Mouse (Mus musculus) heart, embryonic 10.5 days (tissue): ENCODE results near the gene Zfp296. TPM values are rescaled to one million over a fixed set of nuclear protein-coding genes. Genes with fewer than 3 reads are reported as not detected.

ENCODE experiments used
- DNase-seq: peaks from one replicate; pipeline ENCODE4 v3.0.0-alpha.2; 2017; ENCODE audit warnings: low spot score
- H3K27ac ChIP-seq: fragments of 300-500 bp; sonication (generic); 2 replicates; pipeline ENCODE4 v1.5.1; 2016; ENCODE audit warnings: mild to moderate bottlenecking
- H3K27me3 ChIP-seq: fragments of 300-500 bp; sonication (generic); 2 replicates; pipeline ENCODE4 v1.6.1; 2016; ENCODE audit warnings: mild to moderate bottlenecking; ENCODE audit not compliant: poor library complexity, insufficient read depth, severe bottlenecking
- H3K36me3 ChIP-seq: fragments of 300-500 bp; sonication (generic); 2 replicates; pipeline ENCODE4 v1.6.1; 2016; ENCODE audit warnings: mild to moderate bottlenecking, moderate library complexity
- H3K4me1 ChIP-seq: fragments of 300-500 bp; sonication (generic); 2 replicates; pipeline ENCODE4 v1.6.1; 2016; ENCODE audit warnings: mild to moderate bottlenecking
- H3K4me3 ChIP-seq: fragments of 300-500 bp; sonication (generic); 2 replicates; pipeline ENCODE4 v1.5.1; 2016; ENCODE audit warnings: mild to moderate bottlenecking, moderate library complexity
- H3K9me3 ChIP-seq: fragments of 300-500 bp; sonication (generic); 2 replicates; pipeline ENCODE4 v1.6.1; 2016; ENCODE audit warnings: mild to moderate bottlenecking, moderate library complexity
- WGBS: fragments of 180-500 bp; shearing (Covaris S2); methylation state at CpG from one replicate; pipeline ENCODE4 v1.1.7; 2016; 5-methylcytosine and 5-hydroxymethylcytosine counted together
- polyA plus RNA-seq: library from polyadenylated mRNA; unstranded; fragments of >200 nt; fragmentation: Nextera tagmentation; extraction: Ambion mirVana; gene quantifications from 2 replicates; pipeline ENCODE4 v1.2.1, GENCODE M21; 2016

The Zfp296 gene
- polyA plus RNA-seq, 1 experiment from 2014 or later = 0.69 TPM

DNA sequence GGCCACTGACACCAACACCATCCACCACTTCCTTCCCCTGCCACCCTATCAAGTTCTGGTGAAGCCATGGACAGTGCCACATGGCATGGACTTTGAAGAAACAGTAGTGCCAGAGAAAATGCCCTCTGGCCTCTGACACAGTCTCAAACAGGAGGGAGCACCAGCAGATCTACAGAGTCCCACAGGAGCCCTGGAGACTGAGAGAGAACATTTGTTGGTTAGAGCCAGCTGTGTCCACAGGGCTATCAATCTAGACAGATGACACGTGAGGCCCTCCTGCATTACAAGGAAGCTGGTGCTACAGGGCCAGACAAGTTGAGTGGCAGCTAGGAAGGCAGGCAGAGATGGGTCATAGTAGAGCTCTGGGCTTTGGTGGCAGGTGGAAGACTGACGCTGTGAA lies 24.6 kb upstream of the Zfp296 start:
- Histone ChIP-seq H3K27ac (no peak overlapping the region), H3K9me3 (no peaks in the 10 kb centered on the region), H3K4me1 (peaks cover 39% of the 10 kb centered on the region), H3K4me3 (no peak overlapping the region), H3K36me3 (peaks cover 49% of the 10 kb centered on the region), H3K27me3 (no peaks in the 10 kb centered on the region)
- 47% methylated on average over 2 of the region's 2 CpGs for WGBS
- no peak for DNase-seq

GRCm38 (mm10) chr7:19554168-19554567 lies 22.9 kb upstream of the Zfp296 start:
- 72% methylated on average over 1 of the region's 1 CpGs for WGBS
- Histone ChIP-seq H3K9me3 (no peaks in the 10 kb centered on the region), H3K4me1 (peaks cover 53% of the 10 kb centered on the region), H3K4me3 (no peak overlapping the region), H3K27ac (no peak overlapping the region), H3K36me3 (peaks cover 52% of the 10 kb centered on the region), H3K27me3 (no peaks in the 10 kb centered on the region)
- DNase-seq = no peak

GRCm38 (mm10) chr7:19557086-19557485 lies 20.0 kb upstream of the Zfp296 start:
- Histone ChIP-seq H3K27ac (peak overlapping the region; percentile 3; the same call in 1 of the 2 replicates), H3K4me1 (peaks cover 74% of the 10 kb centered on the region), H3K36me3 (peaks cover 49% of the 10 kb centered on the region), H3K9me3 (no peaks in the 10 kb centered on the region), H3K27me3 (no peaks in the 10 kb centered on the region), H3K4me3 (no peak overlapping the region)
- WGBS = 95% methylated on average over 2 of the region's 2 CpGs
- no peak for DNase-seq

GRCm38 (mm10) chr7:19557982-19558900 lies 18.8 kb upstream of the Zfp296 start:
- no peaks in the 10 kb centered on the region for H3K9me3 ChIP-seq
- peaks cover 37% of the 10 kb centered on the region for H3K36me3 ChIP-seq
- WGBS = 83% methylated on average over 6 of the region's 6 CpGs
- no peak overlapping the region for H3K27ac ChIP-seq
- H3K4me3 ChIP-seq = no peak overlapping the region
- no peaks in the 10 kb centered on the region for H3K27me3 ChIP-seq
- peaks cover 69% of the 10 kb centered on the region for H3K4me1 ChIP-seq
- no peak for DNase-seq

- H3K27me3 ChIP-seq = no peaks in the 10 kb centered on the region
- no peaks in the 10 kb centered on the region for H3K9me3 ChIP-seq
- peaks cover 68% of the 10 kb centered on the region for H3K4me1 ChIP-seq
- no peak overlapping the region for H3K4me3 ChIP-seq
- peaks cover 30% of the 10 kb centered on the region for H3K36me3 ChIP-seq
- no peak for DNase-seq
- no peak overlapping the region for H3K27ac ChIP-seq
- 32% methylated on average over 2 of the region's 2 CpGs for WGBS
These were observed 18.1 kb upstream of the Zfp296 start for GRCm38 (mm10) chr7:19558965-19559364.

- Histone ChIP-seq H3K4me1 (peaks cover 61% of the 10 kb centered on the region), H3K9me3 (no peaks in the 10 kb centered on the region), H3K27me3 (no peaks in the 10 kb centered on the region), H3K4me3 (peak overlapping the region; percentile 100), H3K36me3 (peaks cover 34% of the 10 kb centered on the region), H3K27ac (peak overlapping the region; percentile 92)
- no peak for DNase-seq
- 30% methylated on average over 11 of the region's 11 CpGs for WGBS
These were observed 16.4 kb upstream of the Zfp296 start for GRCm38 (mm10) chr7:19560491-19561260.

- under 1% methylated on average over 11 of the region's 11 CpGs for WGBS
- no peak for DNase-seq
These were observed 15.7 kb upstream of the Zfp296 start for GRCm38 (mm10) chr7:19561431-19561764.

GRCm38 (mm10) chr7:19561765-19562642 lies 15.1 kb upstream of the Zfp296 start:
- peaks cover 52% of the 10 kb centered on the region for H3K4me1 ChIP-seq
- under 1% methylated on average over 102 of the region's 102 CpGs for WGBS
- no peaks in the 10 kb centered on the region for H3K9me3 ChIP-seq
- peaks cover 32% of the 10 kb centered on the region for H3K36me3 ChIP-seq
- peak overlapping the region; percentile 92 for H3K27ac ChIP-seq
- peak; percentile 97 for DNase-seq
- H3K4me3 ChIP-seq = peak overlapping the region; percentile 100
- H3K27me3 ChIP-seq = no peaks in the 10 kb centered on the region

More at GRCm38 (mm10) chr7:19561431-19561764, 15.7 kb upstream of the Zfp296 start:
- no peaks in the 10 kb centered on the region for H3K27me3 ChIP-seq
- no peaks in the 10 kb centered on the region for H3K9me3 ChIP-seq
- H3K36me3 ChIP-seq = peaks cover 34% of the 10 kb centered on the region
- peak overlapping the region; percentile 92 for H3K27ac ChIP-seq
- peak overlapping the region; percentile 100 for H3K4me3 ChIP-seq
- H3K4me1 ChIP-seq = peaks cover 58% of the 10 kb centered on the region

GRCm38 (mm10) chr7:19562643-19563410 lies 14.3 kb upstream of the Zfp296 start, which contains the start of gene Ppp1r37:
Ppp1r37 (minus strand) TSS chr7:19563076.
- peaks cover 33% of the 10 kb centered on the region for H3K36me3 ChIP-seq

GRCm38 (mm10) chr7:19563884-19564283 lies 13.2 kb upstream of the Zfp296 start:
- Histone ChIP-seq H3K36me3 (peaks cover 34% of the 10 kb centered on the region), H3K27ac (no peak overlapping the region), H3K27me3 (no peaks in the 10 kb centered on the region), H3K4me1 (peaks cover 33% of the 10 kb centered on the region), H3K4me3 (0 out of 2 replicates have a peak overlapping the region, but pooled peaks have one; percentile 100), H3K9me3 (no peaks in the 10 kb centered on the region)
- WGBS = 67% methylated on average over 3 of the region's 3 CpGs
- no peak for DNase-seq

More at GRCm38 (mm10) chr7:19562643-19563410, 14.3 kb upstream of the Zfp296 start, which contains the start of gene Ppp1r37:
- Histone ChIP-seq H3K9me3 (no peaks in the 10 kb centered on the region), H3K4me3 (peak within 1 kb of the TSS; percentile 100), H3K27me3 (no peaks in the 10 kb centered on the region), H3K4me1 (peaks cover 44% of the 10 kb centered on the region), H3K27ac (peak within 1 kb of the TSS; percentile 92)
- WGBS = 2% methylated on average over 19 of the region's 19 CpGs
- no peak for DNase-seq

GRCm38 (mm10) chr7:19564455-19564854 lies 12.6 kb upstream of the Zfp296 start:
- Histone ChIP-seq H3K4me3 (no peak overlapping the region), H3K36me3 (peaks cover 40% of the 10 kb centered on the region), H3K27ac (no peak overlapping the region), H3K4me1 (peaks cover 28% of the 10 kb centered on the region), H3K27me3 (no peaks in the 10 kb centered on the region), H3K9me3 (no peaks in the 10 kb centered on the region)
- WGBS = 89% methylated on average over 4 of the region's 4 CpGs
- DNase-seq = no peak

DNA sequence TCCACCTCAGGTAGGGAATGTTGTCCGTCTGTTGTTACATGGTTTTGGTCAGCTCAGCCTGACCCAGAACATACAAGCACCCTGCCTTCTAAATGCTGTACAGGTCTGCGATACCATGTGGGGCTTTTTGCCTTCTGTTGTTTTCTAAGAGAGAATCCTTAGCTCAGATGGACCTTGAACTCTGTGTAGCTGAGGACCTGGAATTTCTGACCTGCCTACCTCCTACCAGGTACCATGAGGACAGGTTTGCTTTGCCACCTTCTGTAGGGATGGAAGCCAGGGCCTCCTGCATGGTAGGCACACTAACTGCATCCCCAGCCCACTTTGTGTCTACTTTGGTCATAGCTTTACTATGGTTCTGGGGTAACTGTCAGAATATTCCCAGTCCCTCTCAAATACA lies 11.3 kb upstream of the Zfp296 start:
- Histone ChIP-seq H3K4me3 (no peak overlapping the region), H3K27ac (no peak overlapping the region), H3K4me1 (peaks cover 14% of the 10 kb centered on the region), H3K27me3 (no peaks in the 10 kb centered on the region), H3K9me3 (no peaks in the 10 kb centered on the region), H3K36me3 (peaks cover 53% of the 10 kb centered on the region)
- DNase-seq = no peak
- 92% methylated on average over 2 of the region's 2 CpGs for WGBS
